14 mouse cellular contexts compared by ENCODE assay signal in the genomic region with DNA sequence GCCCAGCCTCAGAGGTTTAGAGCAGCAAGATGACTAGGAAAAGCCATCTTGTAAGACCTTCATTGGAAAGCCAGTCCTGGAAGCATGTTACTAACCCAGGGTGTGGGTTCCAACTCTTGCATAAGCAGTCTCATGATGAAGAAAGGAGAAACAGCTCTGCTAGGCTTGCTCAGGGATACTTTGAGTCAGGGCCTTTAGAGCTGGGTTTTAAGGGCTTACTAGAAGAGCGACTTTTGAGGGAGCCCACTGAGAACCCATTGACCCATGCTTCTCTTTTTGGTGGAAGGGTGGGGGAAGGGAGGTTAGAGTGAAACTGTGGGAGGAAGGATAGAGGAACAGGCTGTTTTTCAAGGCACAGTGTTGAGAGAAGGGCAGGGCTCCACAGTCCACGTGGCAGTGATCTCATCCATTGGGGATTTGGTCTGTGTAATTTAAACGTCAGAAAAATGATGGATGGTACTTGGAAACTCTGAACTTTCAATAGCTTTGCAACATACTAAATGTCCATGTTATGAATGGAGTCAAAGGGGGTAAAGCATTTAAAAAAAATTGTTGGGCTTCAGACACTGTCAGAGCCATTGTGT. TPM values are rescaled to one million over a fixed set of nuclear protein-coding genes. Genes with fewer than 3 reads are reported as not detected.
DNase-seq lines count a peak whose midpoint lies in the region; ATAC-seq and TF ChIP-seq lines count a peak whose summit lies in the region.
"Had no signal": no experiment of that assay in that cellular context is flagged by ENCODE, and none has a peak within 500 bp of the region (broad histone marks: within the 10 kb centered on the region; RNA-seq: fewer than 3 reads in every experiment).

No protein-coding gene starts in this region.

- peaks cover 4% of the 10 kb centered on the region; the same call in 1 of the 2 replicates for H3K4me1 ChIP-seq in intestine, embryonic 14.5 days (replicated peaks; ENCODE audit: control insufficient read depth, insufficient read depth, low read length)
- H3K4me1 ChIP-seq in intestine, postnatal 0 days (replicated peaks; ENCODE audit: control insufficient read depth, insufficient read depth, low read length), result no peaks in the 10 kb centered on the region
- H3K4me1 ChIP-seq: embryonic facial prominence, embryonic 10.5 days; limb, embryonic 13.5 days had no signal

- TF ChIP-seq CTCF in intestine, postnatal 0 days (IDR thresholded peaks at IDR 0.05; ENCODE audit: low read depth), result no peak
- TF ChIP-seq CTCF in C2C12 (IDR thresholded peaks at IDR 0.05; ENCODE audit: control insufficient read depth, insufficient read depth, insufficient read length), result no peak
- no peak for TF ChIP-seq CTCF in Patski (IDR thresholded peaks at IDR 0.05)

- POLR2A ChIA-PET in Patski (lab: Charles Lee), result no interaction called here

- H3K36me3 ChIP-seq in intestine, embryonic 14.5 days (ENCODE audit: control insufficient read depth, insufficient read depth, low read length), result no peaks in the 10 kb centered on the region
- no peaks in the 10 kb centered on the region for H3K36me3 ChIP-seq in intestine, postnatal 0 days (ENCODE audit: control insufficient read depth, insufficient read depth)
- H3K36me3 ChIP-seq in C2C12 (ENCODE audit: control insufficient read depth, insufficient read depth), result no peaks in the 10 kb centered on the region
- H3K36me3 ChIP-seq: embryonic facial prominence, embryonic 10.5 days; G1E; limb, embryonic 13.5 days had no signal

- intact Hi-C loops in left cerebral cortex, postnatal 36 days (cut with DNase I), result no loop called here

- in situ Hi-C loops in Patski (cut with MboI; ENCODE audit: low pct_unique_long_range_greater_than_20kb), result no loop called here

- CTCF ChIA-PET in Patski (lab: Charles Lee), result interaction anchor here (1.3 to 1.4 kb wide), 2 partner anchors 12 to 133 kb away, joined by 3 read pairs; no protein-coding TSS in a partner anchor

- DNase-seq in intestine, embryonic 14.5 days (ENCODE audit: low spot score), result no peak
- peak; percentile 44 for DNase-seq in Patski (ENCODE audit: low read depth, low spot score)
- DNase-seq in heart, postnatal 4 days, result peak; percentile 7
- DNase-seq in left cerebral cortex, postnatal 36 days (ENCODE audit: low spot score in 2 of 2), result no peak
- DNase-seq: cerebellum, adult 11-12 months; kidney, adult 11 months had no signal

- no peak overlapping the region for H3K27ac ChIP-seq in intestine, embryonic 14.5 days (ENCODE audit: low read depth)
- H3K27ac ChIP-seq in intestine, postnatal 0 days (ENCODE audit: low read depth, low read length), result no peak overlapping the region
- H3K27ac ChIP-seq: embryonic facial prominence, embryonic 10.5 days; limb, embryonic 13.5 days; macrophage had no signal

- H3K79me3 ChIP-seq in C2C12 (ENCODE audit: low read depth), result no peaks in the 10 kb centered on the region

- H3K27me3 ChIP-seq in intestine, embryonic 14.5 days (replicated peaks; ENCODE audit: control insufficient read depth, insufficient read depth, low read length), result no peaks in the 10 kb centered on the region
- no peaks in the 10 kb centered on the region for H3K27me3 ChIP-seq in intestine, postnatal 0 days (replicated peaks; ENCODE audit: control insufficient read depth, insufficient read depth, low read length)
- no peaks in the 10 kb centered on the region for H3K27me3 ChIP-seq in C2C12 (ENCODE audit: control insufficient read depth, insufficient read depth, insufficient read length)
- no peaks in the 10 kb centered on the region for H3K27me3 ChIP-seq in Patski
- H3K27me3 ChIP-seq: limb, embryonic 13.5 days had no signal

- H3K79me2 ChIP-seq in C2C12 (ENCODE audit: control insufficient read depth, insufficient read depth), result no peaks in the 10 kb centered on the region

- H3K9ac ChIP-seq in intestine, embryonic 14.5 days (ENCODE audit: low read length), result no peak overlapping the region
- H3K9ac ChIP-seq in intestine, postnatal 0 days (ENCODE audit: low read depth, low read length), result no peak overlapping the region
- H3K9ac ChIP-seq: limb, embryonic 13.5 days had no signal

- H3ac ChIP-seq in C2C12 (ENCODE audit: control insufficient read depth, insufficient read length, low read depth), result no peak overlapping the region

- no peak overlapping the region for H3K4me2 ChIP-seq in intestine, embryonic 14.5 days (ENCODE audit: low read length)
- H3K4me2 ChIP-seq in intestine, postnatal 0 days (replicated peaks; ENCODE audit: low read depth), result no peak overlapping the region
- H3K4me2 ChIP-seq: limb, embryonic 13.5 days had no signal

- H3K9me3 ChIP-seq in intestine, embryonic 14.5 days (ENCODE audit: control insufficient read depth, low read length), result no peaks in the 10 kb centered on the region
- H3K9me3 ChIP-seq in intestine, postnatal 0 days (ENCODE audit: control insufficient read depth), result no peaks in the 10 kb centered on the region
- H3K9me3 ChIP-seq: embryonic facial prominence, embryonic 10.5 days; G1E; limb, embryonic 13.5 days had no signal

- peak; percentile 58; the same call in 1 of the 2 replicates for ATAC-seq in intestine, embryonic 14.5 days (replicated peaks; ENCODE audit: low FRiP score, low TSS enrichment, low read depth)
- ATAC-seq in intestine, postnatal 0 days, result no peak
- ATAC-seq in Patski, result peak; percentile 88
- no peak for ATAC-seq in megakaryocyte, adult 5-6 weeks (ENCODE audit: poor library complexity, severe bottlenecking)
- ATAC-seq: forebrain, embryonic 14.5 days had no signal

- no peak overlapping the region for H3K4me3 ChIP-seq in intestine, embryonic 14.5 days (ENCODE audit: low read depth, low read length)
- H3K4me3 ChIP-seq in intestine, postnatal 0 days (ENCODE audit: low read depth, low read length), result no peak overlapping the region
- no peak overlapping the region for H3K4me3 ChIP-seq in C2C12 (ENCODE audit: insufficient read depth, poor library complexity, severe bottlenecking)
- H3K4me3 ChIP-seq: embryonic facial prominence, embryonic 10.5 days; limb, embryonic 13.5 days had no signal

- WGBS in intestine, embryonic 14.5 days, result 18% methylated on average over 3 of the region's 3 CpGs
- WGBS in intestine, postnatal 0 days, result 29% methylated on average over 3 of the region's 3 CpGs

TF ChIP-seq in C2C12, 6 proteins besides CTCF, POLR2A, EP300 and RAD21:
- TF ChIP-seq FOSL1 (IDR thresholded peaks at IDR 0.05; ENCODE audit: insufficient read depth, low read length, poor library complexity, severe bottlenecking) (no peak), CEBPB (IDR thresholded peaks at IDR 0.05; ENCODE audit: low read depth) (no peak), USF1 (IDR thresholded peaks at IDR 0.05; ENCODE audit: low read depth) (peak; percentile 27)

RNA-seq across cellular contexts. Expression of gene Opcml, which starts 22.7 kb away (rescaled TPM):
- 4.1 and 4.6 TPM in 2 replicates for polyA plus RNA-seq in intestine, embryonic 14.5 days (2014; fragmentation: Nextera tagmentation; extraction: Ambion mirVana)
- 1.7 and 2.4 TPM in 2 replicates for polyA plus RNA-seq in intestine, postnatal 0 days (2015; fragmentation: Nextera tagmentation; extraction: Ambion mirVana)
- polyA plus RNA-seq in C2C12 (2012; fragmentation: generic; extraction: Trizol), result 0.06 TPM
- not detected for polyA plus RNA-seq in Patski (2021)
- total RNA-seq in heart, postnatal 4 days (2021), result under 1 TPM; 0.72 to 0.83 TPM
- 100 to 1,000 TPM; 250 to 263 TPM for total RNA-seq in left cerebral cortex, postnatal 36 days (2021)
- not detected in 2 replicates for total RNA-seq in megakaryocyte, adult 5-6 weeks (2015)
- not detected in 2 replicates for total RNA-seq in megakaryocyte, adult 5-6 weeks (2017)
- polyA plus RNA-seq: G1E, macrophage had no signal

Comparison
In these comparisons a context has a peak if more than half of its experiments do, and no peak if none do; other contexts are left out.
1. ATAC-seq: peak in intestine, embryonic 14.5 days (single experiment) and Patski (single experiment); none in intestine, postnatal 0 days (single experiment) and megakaryocyte, adult 5-6 weeks (single experiment).
2. DNase-seq: peak in Patski (single experiment) and heart, postnatal 4 days (single experiment); none in intestine, embryonic 14.5 days (single experiment) and left cerebral cortex, postnatal 36 days (0 of 2).